Mouse (Mus musculus) intestine, postnatal 0 days (tissue): Measurements from ENCODE around the gene Rnf43. TPM values are rescaled to one million over a fixed set of nuclear protein-coding genes. Genes with fewer than 3 reads are reported as not detected.
A peak's percentile ranks its signal among the peaks of the same experiment; 100 is the strongest.

Source experiments
- ATAC-seq: fragments of 200-750 bp; cut with Nextera tagmentation; 2 replicates; pipeline ENCODE4 v1.8.0; 2017; ENCODE audit warnings: mild to moderate bottlenecking, moderate TSS enrichment, moderate library complexity
- H3K27ac ChIP-seq: fragments of 300-500 bp; sonication (generic); 2 replicates; pipeline ENCODE4 v1.5.1; 2014; ENCODE audit warnings: mild to moderate bottlenecking, low read depth, low read length, moderate library complexity
- H3K27me3 ChIP-seq: fragments of 300-500 bp; sonication (generic); replicated peaks from 2 replicates; pipeline ENCODE4 v1.6.1; 2014; ENCODE audit warnings: low read length, mixed read lengths; ENCODE audit not compliant: control insufficient read depth, insufficient read depth
- H3K36me3 ChIP-seq: fragments of 300-500 bp; sonication (generic); 2 replicates; pipeline ENCODE4 v1.6.1; 2014; ENCODE audit warnings: mild to moderate bottlenecking, moderate library complexity; ENCODE audit not compliant: control insufficient read depth, insufficient read depth
- H3K4me1 ChIP-seq: fragments of 300-500 bp; sonication (generic); replicated peaks from 2 replicates; pipeline ENCODE4 v1.6.1; 2014; ENCODE audit warnings: antibody characterized with exemption, low read length, mixed read lengths; ENCODE audit not compliant: control insufficient read depth, insufficient read depth
- H3K4me2 ChIP-seq: fragments of 300-500 bp; sonication (generic); replicated peaks from 2 replicates; pipeline ENCODE4 v1.6.1; 2014; ENCODE audit warnings: low read depth, mild to moderate bottlenecking, moderate library complexity
- H3K4me3 ChIP-seq: fragments of 300-500 bp; sonication (generic); 2 replicates; pipeline ENCODE4 v1.5.1; 2014; ENCODE audit warnings: low read depth, low read length
- H3K9ac ChIP-seq: fragments of 300-500 bp; sonication (generic); 2 replicates; pipeline ENCODE4 v1.6.1; 2014; ENCODE audit warnings: mild to moderate bottlenecking, low read depth, low read length
- H3K9me3 ChIP-seq: fragments of 300-500 bp; sonication (generic); 2 replicates; pipeline ENCODE4 v1.6.1; 2016; ENCODE audit warnings: mixed run types; ENCODE audit not compliant: control insufficient read depth
- CTCF ChIP-seq: sonication (generic); IDR thresholded peaks from 2 replicates; pipeline ENCODE4 v1.5.1; 2016; ENCODE audit warnings: low read depth, mild to moderate bottlenecking, control low read depth, antibody characterized with exemption, moderate library complexity
- WGBS: fragments of 180-500 bp; shearing (Covaris S2); extraction: QIAGEN DNeasy Blood & Tissue Kit; methylation state at CpG from one replicate; pipeline ENCODE4 v1.1.7; 2014; 5-methylcytosine and 5-hydroxymethylcytosine counted together
- polyA plus RNA-seq: library from polyadenylated mRNA; unstranded; fragments of >200 nt; fragmentation: Nextera tagmentation; extraction: Ambion mirVana; gene quantifications from 2 replicates; pipeline ENCODE4 v1.2.1, GENCODE M21; 2015

The Rnf43 gene
- polyA plus RNA-seq, 1 experiment from 2014 or later = 10.7 TPM

DNA sequence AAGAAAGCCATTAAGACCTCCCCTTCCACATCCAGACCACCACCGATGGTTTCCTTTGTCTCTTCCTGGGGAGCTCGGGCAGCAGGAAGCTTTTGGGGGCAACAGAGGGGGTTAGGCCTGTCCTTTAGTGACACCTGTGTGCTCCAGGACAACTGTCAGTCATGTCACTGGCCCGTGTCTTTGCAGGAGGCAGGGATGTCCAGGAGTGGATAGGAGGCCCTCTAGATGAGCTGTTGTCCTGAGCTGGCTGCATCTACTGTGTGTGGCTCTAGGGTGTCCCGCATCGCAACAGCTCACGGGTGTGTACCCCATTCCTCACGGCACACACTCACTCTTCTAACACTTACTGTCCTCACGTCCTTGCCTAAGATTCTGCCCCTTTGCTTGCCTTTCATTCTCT lies 90.7 kb downstream of the Rnf43 start:
- no peak for ATAC-seq
- H3K27me3 ChIP-seq = no peaks in the 10 kb centered on the region
- H3K4me3 ChIP-seq = no peak overlapping the region
- 91% methylated on average over 8 of the region's 8 CpGs for WGBS
- H3K4me1 ChIP-seq = no peaks in the 10 kb centered on the region
- H3K27ac ChIP-seq = no peak overlapping the region
- H3K9ac ChIP-seq = no peak overlapping the region
- H3K9me3 ChIP-seq = no peaks in the 10 kb centered on the region
- H3K4me2 ChIP-seq = no peak overlapping the region
- H3K36me3 ChIP-seq = no peaks in the 10 kb centered on the region
- no peak for TF ChIP-seq CTCF

GRCm38 (mm10) chr11:87753891-87754501 lies 91.5 kb downstream of the Rnf43 start:
- H3K4me1 ChIP-seq = no peaks in the 10 kb centered on the region
- no peak for TF ChIP-seq CTCF
- H3K36me3 ChIP-seq = no peaks in the 10 kb centered on the region
- H3K4me3 ChIP-seq = no peak overlapping the region
- no peaks in the 10 kb centered on the region for H3K27me3 ChIP-seq
- WGBS = 85% methylated on average over 5 of the region's 5 CpGs
- H3K27ac ChIP-seq = no peak overlapping the region
- H3K9ac ChIP-seq = no peak overlapping the region
- H3K4me2 ChIP-seq = no peak overlapping the region
- ATAC-seq = no peak
- H3K9me3 ChIP-seq = no peaks in the 10 kb centered on the region

DNA sequence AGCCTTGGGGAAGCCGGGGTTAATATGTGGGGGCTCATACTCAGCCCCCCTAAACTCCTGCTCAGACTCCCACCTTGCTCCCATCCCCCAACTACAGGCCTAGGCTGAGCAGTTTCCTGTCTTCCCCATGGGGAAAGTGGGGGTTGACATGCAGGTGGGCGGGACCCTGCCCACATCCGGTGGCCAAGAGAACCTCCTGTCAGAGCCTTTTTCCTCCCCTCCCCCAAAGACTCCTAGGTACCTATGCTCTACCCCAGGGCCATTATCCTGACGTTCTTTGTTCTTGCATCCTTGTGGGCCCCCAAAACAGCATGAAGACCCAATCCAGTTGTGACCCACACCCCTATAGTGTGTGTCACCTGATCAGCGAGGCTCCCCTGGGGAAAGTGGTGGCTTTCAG lies 92.1 kb downstream of the Rnf43 start:
- no peaks in the 10 kb centered on the region for H3K36me3 ChIP-seq
- 74% methylated on average over 5 of the region's 5 CpGs for WGBS
- no peak overlapping the region for H3K4me2 ChIP-seq
- H3K27me3 ChIP-seq = no peaks in the 10 kb centered on the region
- TF ChIP-seq CTCF = no peak
- no peak for ATAC-seq
- H3K4me1 ChIP-seq = no peaks in the 10 kb centered on the region
- no peaks in the 10 kb centered on the region for H3K9me3 ChIP-seq
- H3K4me3 ChIP-seq = no peak overlapping the region
- H3K9ac ChIP-seq = no peak overlapping the region
- no peak overlapping the region for H3K27ac ChIP-seq

DNA sequence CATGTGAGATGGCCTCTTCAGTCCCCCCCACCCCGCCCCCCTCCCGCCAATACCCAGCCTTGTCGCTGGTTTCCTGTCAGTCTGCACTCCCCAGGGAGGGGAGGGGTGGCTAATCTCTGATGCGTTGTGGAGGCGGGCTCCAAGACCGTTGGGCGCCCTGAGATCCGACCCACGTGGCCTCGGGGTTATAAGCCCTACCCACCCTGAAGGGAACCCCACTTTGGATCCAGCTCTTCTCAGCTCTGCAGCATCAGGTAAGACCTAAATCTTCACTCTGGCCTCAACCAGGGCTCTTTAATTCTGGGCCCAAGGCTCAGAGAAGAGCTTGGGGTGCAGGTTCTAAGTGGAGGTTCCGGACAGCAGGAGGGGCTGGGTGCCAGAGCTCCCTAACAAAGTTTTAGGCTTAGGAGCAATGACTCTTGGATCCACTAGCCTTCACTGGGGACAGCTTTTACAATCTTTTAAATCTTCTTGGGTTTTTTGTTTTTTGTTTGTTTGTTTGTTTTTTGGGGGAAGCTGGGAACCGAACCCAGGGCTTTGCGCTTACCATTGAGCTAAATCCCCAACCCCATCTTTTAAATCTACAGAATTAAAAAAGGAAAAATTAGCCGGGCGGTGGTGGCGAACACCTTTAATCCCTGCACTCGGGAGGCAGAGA lies 93.0 kb downstream of the Rnf43 start:
- Histone ChIP-seq H3K4me2 (no peak overlapping the region), H3K4me1 (no peaks in the 10 kb centered on the region), H3K4me3 (no peak overlapping the region), H3K27ac (no peak overlapping the region), H3K9ac (no peak overlapping the region), H3K9me3 (no peaks in the 10 kb centered on the region), H3K36me3 (no peaks in the 10 kb centered on the region), H3K27me3 (peaks cover 5% of the 10 kb centered on the region)
- ATAC-seq = peak; percentile 22
- WGBS = 74% methylated on average over 17 of the region's 17 CpGs
- no peak for TF ChIP-seq CTCF

DNA sequence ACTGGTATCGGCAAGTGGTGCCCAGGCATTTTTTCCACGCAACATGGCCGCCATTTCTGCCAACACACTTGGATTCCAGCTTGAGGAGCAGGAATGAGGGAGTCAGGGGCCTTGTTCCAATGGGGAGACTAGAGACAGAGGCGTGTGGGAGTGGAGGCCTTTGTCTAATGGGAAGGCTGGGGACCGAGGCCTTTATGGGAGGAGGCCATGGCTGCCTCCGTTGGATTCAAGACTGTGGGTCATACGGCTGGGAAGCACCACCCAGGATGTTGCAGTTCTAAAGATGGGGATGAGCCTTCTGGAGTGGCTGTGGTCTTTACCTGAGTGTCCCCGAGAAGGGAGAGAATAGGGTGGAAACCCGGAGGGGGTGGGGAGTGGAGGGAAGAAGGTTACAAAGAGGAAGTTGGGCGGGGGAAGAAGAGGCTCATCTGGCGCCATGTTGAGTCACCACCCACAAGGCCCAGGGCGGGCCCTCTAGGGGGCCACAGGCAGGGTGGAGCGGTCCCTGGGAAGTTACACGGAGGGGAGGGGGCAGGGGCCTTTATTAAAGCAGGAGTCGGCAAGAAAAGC lies 93.8 kb downstream of the Rnf43 start:
- Histone ChIP-seq H3K9me3 (no peaks in the 10 kb centered on the region), H3K4me1 (no peaks in the 10 kb centered on the region), H3K36me3 (no peaks in the 10 kb centered on the region), H3K4me3 (no peak overlapping the region), H3K27ac (no peak overlapping the region), H3K27me3 (peaks cover 13% of the 10 kb centered on the region), H3K4me2 (no peak overlapping the region), H3K9ac (no peak overlapping the region)
- WGBS = 82% methylated on average over 15 of the region's 15 CpGs
- no peak for ATAC-seq
- TF ChIP-seq CTCF = no peak

DNA sequence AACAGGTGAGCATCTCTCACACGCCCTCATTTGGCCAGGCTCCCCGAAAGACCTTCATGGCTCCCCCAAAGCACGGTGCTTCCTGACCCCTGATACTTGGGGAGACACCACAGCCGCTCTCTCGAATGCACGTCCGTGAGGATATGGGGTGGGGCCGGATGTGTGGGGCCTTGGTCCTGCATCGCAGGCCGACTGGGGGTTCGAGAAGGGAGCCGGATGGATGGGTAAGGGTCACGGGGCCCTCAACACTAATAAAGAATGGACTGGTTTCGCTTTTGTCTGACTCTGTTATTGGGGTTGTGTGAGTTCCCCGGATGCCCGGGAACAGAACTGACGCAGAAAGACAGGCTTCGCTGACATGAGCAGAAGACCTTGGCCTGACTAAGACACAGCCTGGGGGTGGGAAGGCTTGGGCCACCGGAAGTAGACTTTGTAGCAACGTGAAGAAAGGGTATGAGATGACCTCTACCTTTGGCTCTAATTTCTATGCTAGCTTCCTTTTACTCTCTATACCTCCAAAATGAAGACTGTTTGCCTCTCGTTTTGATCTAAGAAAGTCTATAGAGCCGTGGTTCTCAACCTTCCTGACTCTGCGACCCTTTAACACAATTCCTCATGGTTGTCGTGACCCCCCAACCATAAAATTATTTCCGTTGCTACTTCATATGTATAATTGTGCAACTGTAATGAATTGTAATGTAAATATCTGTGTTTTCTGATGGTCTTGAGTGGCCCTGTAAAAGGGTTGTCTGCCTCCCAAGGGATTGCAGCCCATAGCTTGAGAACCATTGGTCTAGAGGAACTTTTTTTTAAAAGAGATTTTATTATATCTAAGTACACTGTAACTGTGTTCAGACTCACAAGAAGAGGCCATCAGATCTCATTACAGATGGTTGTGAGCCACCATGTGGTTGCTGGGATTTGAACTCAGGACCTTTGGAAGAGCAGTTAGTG lies 94.8 kb downstream of the Rnf43 start:
- H3K4me3 ChIP-seq = no peak overlapping the region
- no peak overlapping the region for H3K27ac ChIP-seq
- H3K9me3 ChIP-seq = no peaks in the 10 kb centered on the region
- H3K4me1 ChIP-seq = no peaks in the 10 kb centered on the region
- ATAC-seq = no peak
- H3K9ac ChIP-seq = no peak overlapping the region
- TF ChIP-seq CTCF = no peak
- H3K36me3 ChIP-seq = no peaks in the 10 kb centered on the region
- H3K4me2 ChIP-seq = no peak overlapping the region
- WGBS = 82% methylated on average over 25 of the region's 25 CpGs
- peaks cover 22% of the 10 kb centered on the region for H3K27me3 ChIP-seq
